Mouse (Mus musculus) stomach, postnatal 0 days (tissue): ENCODE measurements at regions not wholly inside any gene's neighbourhood (a gene's known extent, or its start where the extent isn't known, plus 50 kb on each side); places are given as distances from the start of the nearest gene placed in this dataset.

Experiments
- ATAC-seq: fragments of 200-750 bp; cut with Nextera tagmentation; 2 replicates; pipeline ENCODE4 v1.8.0; 2017; ENCODE audit not compliant: low FRiP score, low TSS enrichment
- DNase-seq: peaks from one replicate; pipeline ENCODE4 v3.0.0-alpha.2; 2016; ENCODE audit warnings: low spot score
- H3K27ac ChIP-seq: fragments of 300-500 bp; sonication (generic); replicated peaks from 2 replicates; pipeline ENCODE4 v1.5.1; 2014; ENCODE audit warnings: mild to moderate bottlenecking, control low read depth
- H3K27me3 ChIP-seq: fragments of 300-500 bp; sonication (generic); 2 replicates; pipeline ENCODE4 v1.6.1; 2014; ENCODE audit warnings: low read length; ENCODE audit not compliant: control insufficient read depth, insufficient read depth
- H3K36me3 ChIP-seq: fragments of 300-500 bp; sonication (generic); 2 replicates; pipeline ENCODE4 v1.6.1; 2014; ENCODE audit warnings: low read length, mixed read lengths; ENCODE audit not compliant: control insufficient read depth, insufficient read depth
- H3K4me1 ChIP-seq: fragments of 300-500 bp; sonication (generic); replicated peaks from 2 replicates; pipeline ENCODE4 v1.6.1; 2014; ENCODE audit warnings: antibody characterized with exemption; ENCODE audit not compliant: control insufficient read depth, insufficient read depth
- H3K4me2 ChIP-seq: fragments of 300-500 bp; sonication (generic); replicated peaks from 2 replicates; pipeline ENCODE4 v1.6.1; 2014; ENCODE audit warnings: low read depth, mild to moderate bottlenecking, control low read depth, moderate library complexity
- H3K4me3 ChIP-seq: fragments of 300-500 bp; sonication (generic); 2 replicates; pipeline ENCODE4 v1.5.1; 2014; ENCODE audit warnings: low read depth, low read length, control low read depth
- H3K9ac ChIP-seq: fragments of 300-500 bp; sonication (generic); 2 replicates; pipeline ENCODE4 v1.6.1; 2014; ENCODE audit warnings: mild to moderate bottlenecking, low read length, control low read depth, mixed read lengths
- H3K9me3 ChIP-seq: fragments of 300-500 bp; sonication (generic); 2 replicates; pipeline ENCODE4 v1.6.1; 2016; ENCODE audit warnings: low read length; ENCODE audit not compliant: control insufficient read depth
- CTCF ChIP-seq: IDR thresholded peaks from 2 replicates; pipeline ENCODE4 v1.5.1; 2016; ENCODE audit warnings: antibody characterized with exemption, low read depth, mild to moderate bottlenecking, moderate library complexity
- EP300 ChIP-seq: optimal IDR thresholded peaks from 2 replicates; pipeline ENCODE3; 2016; ENCODE audit warnings: antibody characterized with exemption
- WGBS: fragments of 180-500 bp; shearing (Covaris S2); extraction: QIAGEN DNeasy Blood & Tissue Kit; methylation state at CpG from one replicate; pipeline ENCODE4 v1.1.7; 2014; 5-methylcytosine and 5-hydroxymethylcytosine counted together

GRCm38 (mm10) chr7:94116899-94117521 is 1037.3 kb downstream of the Fam181b start:
- no peaks in the 10 kb centered on the region for H3K4me1 ChIP-seq
- ATAC-seq (no peak), DNase-seq (no peak)
- no peak overlapping the region for H3K27ac ChIP-seq
- H3K4me3 ChIP-seq, result no peak overlapping the region
- TF ChIP-seq CTCF (no peak), EP300 (no peak)
- no peak overlapping the region for H3K9ac ChIP-seq
- H3K4me2 ChIP-seq, result no peak overlapping the region
- WGBS, result 80% methylated on average over 4 of the region's 4 CpGs
- no peaks in the 10 kb centered on the region for H3K36me3 ChIP-seq
- no peaks in the 10 kb centered on the region for H3K9me3 ChIP-seq
- H3K27me3 ChIP-seq, result no peaks in the 10 kb centered on the region

DNA sequence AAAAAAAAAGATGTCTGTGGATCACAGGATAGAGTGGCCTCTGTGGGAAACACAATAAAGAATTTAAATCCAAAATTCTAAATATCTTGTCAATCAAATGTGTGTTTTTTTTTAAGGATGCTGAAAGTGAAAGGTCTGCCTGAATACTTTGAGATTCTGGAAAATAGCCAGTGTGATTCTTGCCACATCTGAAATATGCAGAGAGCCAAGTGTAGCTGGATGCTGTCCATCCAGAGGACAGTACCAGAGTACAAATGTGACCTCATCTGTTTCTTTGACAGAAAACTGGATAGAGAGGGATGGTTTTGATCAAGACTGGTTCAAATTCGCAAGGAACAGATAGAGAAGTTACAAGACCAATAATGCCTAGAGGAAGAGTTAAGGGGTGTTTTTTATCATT is 1044.1 kb downstream of the Fam181b start:
- no peaks in the 10 kb centered on the region for H3K9me3 ChIP-seq
- WGBS, result 74% methylated on average over 1 of the region's 1 CpGs
- TF ChIP-seq EP300 (no peak), CTCF (no peak)
- H3K27me3 ChIP-seq, result no peaks in the 10 kb centered on the region
- no peak for DNase-seq
- no peak for ATAC-seq
- H3K27ac ChIP-seq, result no peak overlapping the region
- no peak overlapping the region for H3K9ac ChIP-seq
- no peak overlapping the region for H3K4me2 ChIP-seq
- no peaks in the 10 kb centered on the region for H3K4me1 ChIP-seq
- H3K4me3 ChIP-seq, result no peak overlapping the region
- H3K36me3 ChIP-seq, result no peaks in the 10 kb centered on the region

- Histone ChIP-seq H3K9ac (no peak overlapping the region), H3K4me1 (no peaks in the 10 kb centered on the region), H3K27me3 (no peaks in the 10 kb centered on the region), H3K36me3 (no peaks in the 10 kb centered on the region), H3K4me3 (no peak overlapping the region), H3K9me3 (no peaks in the 10 kb centered on the region), H3K27ac (no peak overlapping the region), H3K4me2 (no peak overlapping the region)
- TF ChIP-seq CTCF, result no peak
- TF ChIP-seq EP300, result no peak
- no peak for ATAC-seq
- DNase-seq, result no peak
Observed at GRCm38 (mm10) chr7:94154221-94154620, 1074.6 kb downstream of the Fam181b start.

DNA sequence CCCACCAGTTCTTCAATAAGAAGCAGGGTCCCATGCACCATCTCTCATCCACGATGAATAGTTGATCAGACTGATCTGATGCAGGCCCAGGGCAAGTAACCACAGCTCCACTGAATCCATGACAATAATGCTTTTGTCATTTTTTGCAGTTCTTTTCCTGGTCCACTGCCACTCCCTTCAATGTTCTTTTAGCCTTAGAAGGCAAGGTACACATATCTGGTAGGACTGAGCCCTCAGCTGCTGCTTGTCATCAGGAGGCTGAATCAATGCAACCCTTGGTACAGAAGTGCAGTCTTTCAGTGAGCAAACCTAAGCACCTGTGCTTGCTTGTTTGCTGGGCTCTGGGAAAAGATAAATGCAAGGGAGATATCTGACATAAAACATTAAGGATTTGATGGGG is 1075.8 kb downstream of the Fam181b start:
- Histone ChIP-seq H3K4me1 (no peaks in the 10 kb centered on the region), H3K9me3 (no peaks in the 10 kb centered on the region), H3K27ac (no peak overlapping the region), H3K36me3 (no peaks in the 10 kb centered on the region), H3K4me2 (no peak overlapping the region), H3K27me3 (no peaks in the 10 kb centered on the region), H3K9ac (no peak overlapping the region), H3K4me3 (no peak overlapping the region)
- 59% methylated on average over 1 of the region's 1 CpGs for whole genome bisulfite sequencing
- DNase-seq, result no peak
- TF ChIP-seq EP300 (no peak), CTCF (no peak)
- no peak for ATAC-seq

- TF ChIP-seq CTCF, result peak; percentile 24
- no peak for TF ChIP-seq EP300
- Histone ChIP-seq H3K4me3 (no peak overlapping the region), H3K9ac (no peak overlapping the region), H3K4me2 (no peak overlapping the region), H3K27ac (no peak overlapping the region), H3K27me3 (no peaks in the 10 kb centered on the region), H3K9me3 (no peaks in the 10 kb centered on the region), H3K4me1 (no peaks in the 10 kb centered on the region), H3K36me3 (no peaks in the 10 kb centered on the region)
- 72% methylated on average over 2 of the region's 2 CpGs for WGBS
- no peak for ATAC-seq
- no peak for DNase-seq
Observed at GRCm38 (mm10) chr7:94180027-94180426, 1100.4 kb downstream of the Fam181b start.

DNA sequence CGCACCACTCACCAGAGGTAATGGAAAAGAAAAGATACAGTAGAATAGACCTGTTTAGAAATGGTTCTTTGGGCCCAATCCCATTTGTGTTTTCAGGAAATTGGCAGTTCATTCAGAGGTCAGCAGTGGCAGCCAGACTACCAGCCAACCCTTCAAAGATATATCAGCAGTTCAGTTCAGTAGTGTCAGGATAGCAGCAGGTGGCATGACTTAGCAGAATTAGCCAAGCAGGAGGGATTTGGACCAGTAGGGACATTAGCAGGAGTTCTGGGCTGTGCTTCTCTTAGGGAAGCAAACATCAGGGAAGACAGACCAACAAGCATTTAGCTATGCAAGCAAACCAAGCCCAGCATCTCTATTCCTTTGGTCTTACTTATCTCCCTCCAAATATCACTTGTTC is 1132.7 kb downstream of the Fam181b start:
- TF ChIP-seq CTCF, result no peak
- TF ChIP-seq EP300, result no peak
- Histone ChIP-seq H3K27me3 (no peaks in the 10 kb centered on the region), H3K4me1 (no peaks in the 10 kb centered on the region), H3K9me3 (no peaks in the 10 kb centered on the region), H3K4me2 (no peak overlapping the region), H3K4me3 (no peak overlapping the region), H3K36me3 (no peaks in the 10 kb centered on the region), H3K27ac (no peak overlapping the region), H3K9ac (no peak overlapping the region)
- DNase-seq, result no peak
- 71% methylated on average over 1 of the region's 1 CpGs for WGBS
- ATAC-seq, result no peak
